Comparison of ENCODE assay signal across 16 mouse cellular contexts in genomic region chr3:98378267-98378666, GRCm38 (mm10). TPM values are rescaled to one million over a fixed set of nuclear protein-coding genes. Genes with fewer than 3 reads are reported as not detected.
DNase-seq lines count a peak whose midpoint lies in the region.
"Had no signal": no experiment of that assay in that cellular context is flagged by ENCODE, and none has a peak within 500 bp of the region (broad histone marks: within the 10 kb centered on the region; RNA-seq: fewer than 3 reads in every experiment).

No protein-coding gene starts in this region.

- DNase-seq in cerebellum, postnatal 10 days: peak; percentile 51 to 53
- no peak for DNase-seq in cerebellum, adult 9-11 months
- peak; percentile 70 for DNase-seq in heart, adult 11 months
- DNase-seq in heart, postnatal 4 days: no peak
- DNase-seq in testis, postnatal 10 days (ENCODE audit: low spot score): peak; percentile 31
- no peak for DNase-seq in testis, postnatal 14 days (ENCODE audit: low spot score)
- DNase-seq: adrenal gland, adult 8-10 months; adrenal gland, postnatal 14 days; adrenal gland, postnatal 36 days; B cell, adult 2 months; cerebellum, adult 11-12 months; cerebellum, adult 2 months; cerebellum, adult 9-10 months; forebrain, postnatal 0 days had no signal

RNA-seq across cellular contexts. Expression of gene Zfp697, which starts 4.0 kb away (rescaled TPM):
- total RNA-seq in heart, postnatal 4 days (2021): 1 to 10 TPM; 9.4 to 9.8 TPM
- total RNA-seq: CH12.LX had no signal

RNA-seq across cellular contexts. Expression of gene Phgdh, which starts 38.5 kb away (rescaled TPM):
- total RNA-seq in heart, postnatal 4 days (2021): 10 to 100 TPM; 11.2 to 13.9 TPM
- total RNA-seq: G1E had no signal

Comparison
In these comparisons a context has a peak if more than half of its experiments do, and no peak if none do; other contexts are left out.
1. DNase-seq: peak in cerebellum, postnatal 10 days (2 of 2), heart, adult 11 months (single experiment) and testis, postnatal 10 days (single experiment); none in cerebellum, adult 9-11 months (single experiment), heart, postnatal 4 days (single experiment) and testis, postnatal 14 days (single experiment).